Mouse (Mus musculus) megakaryocyte, adult 5-6 weeks (primary cell): ENCODE results near the gene Slc47a1. TPM values are rescaled to one million over a fixed set of nuclear protein-coding genes. Genes with fewer than 3 reads are reported as not detected.

Source experiments
- ATAC-seq: 2 replicates; pipeline ENCODE4 v1.8.0; 2016; ENCODE audit warnings: mild to moderate bottlenecking, inconsistent platforms; ENCODE audit not compliant: poor library complexity, severe bottlenecking
- total RNA-seq, 2 experiments: library from RNA; stranded (forward) in 1 of 2; stranded (reverse) in 1 of 2; fragments of 153-499, 151-499 nt in 1 of 2; fragments of 221-1000, 200-1000 nt in 1 of 2; gene quantifications; 2 replicates each; pipeline versions ENCODE4 v1.2.3 to v1.2.4; 2015 to 2017

The Slc47a1 gene
- total RNA-seq, 2 experiments from 2014 or later = not detected

GRCm38 (mm10) chr11:61381272-61381671 is 3.1 kb upstream of the Slc47a1 start:
- peak; percentile 75 for ATAC-seq

DNA sequence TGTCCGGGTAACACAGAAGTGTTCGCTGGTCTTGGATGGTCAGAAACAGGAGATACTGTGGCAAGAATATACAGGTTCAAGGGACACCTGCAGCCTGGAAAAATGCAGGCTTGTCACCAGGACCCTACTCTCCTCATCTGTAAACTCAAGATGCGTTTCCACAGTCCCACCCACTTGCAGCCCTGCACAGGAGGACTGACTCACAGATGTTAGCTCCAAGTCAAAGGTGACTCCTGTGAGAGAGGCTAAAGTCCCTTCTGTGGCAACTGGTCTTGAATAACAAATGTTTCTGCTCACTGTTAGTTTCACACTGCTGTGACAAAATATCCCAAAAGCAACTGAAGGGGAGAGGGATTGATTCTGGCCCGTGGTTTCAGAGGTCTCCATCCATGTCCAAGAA is 506 bp upstream of the Slc47a1 start:
- ATAC-seq = no peak

GRCm38 (mm10) chr11:61368668-61369067 is 9.5 kb downstream of the Slc47a1 start:
- ATAC-seq = no peak

- ATAC-seq = no peak
These were observed 11.4 kb downstream of the Slc47a1 start for GRCm38 (mm10) chr11:61366517-61367273.

- ATAC-seq = no peak
These were observed 12.2 kb downstream of the Slc47a1 start for GRCm38 (mm10) chr11:61365938-61366337.

- no peak for ATAC-seq
These were observed 14.0 kb downstream of the Slc47a1 start for GRCm38 (mm10) chr11:61364096-61364495.

- ATAC-seq = no peak
These were observed 16.5 kb downstream of the Slc47a1 start for GRCm38 (mm10) chr11:61361515-61362190.

GRCm38 (mm10) chr11:61356600-61356999 is 21.5 kb downstream of the Slc47a1 start:
- ATAC-seq = no peak

- no peak for ATAC-seq
These were observed 22.0 kb downstream of the Slc47a1 start for GRCm38 (mm10) chr11:61356111-61356510.

GRCm38 (mm10) chr11:61355351-61355750 is 22.8 kb downstream of the Slc47a1 start:
- no peak for ATAC-seq

DNA sequence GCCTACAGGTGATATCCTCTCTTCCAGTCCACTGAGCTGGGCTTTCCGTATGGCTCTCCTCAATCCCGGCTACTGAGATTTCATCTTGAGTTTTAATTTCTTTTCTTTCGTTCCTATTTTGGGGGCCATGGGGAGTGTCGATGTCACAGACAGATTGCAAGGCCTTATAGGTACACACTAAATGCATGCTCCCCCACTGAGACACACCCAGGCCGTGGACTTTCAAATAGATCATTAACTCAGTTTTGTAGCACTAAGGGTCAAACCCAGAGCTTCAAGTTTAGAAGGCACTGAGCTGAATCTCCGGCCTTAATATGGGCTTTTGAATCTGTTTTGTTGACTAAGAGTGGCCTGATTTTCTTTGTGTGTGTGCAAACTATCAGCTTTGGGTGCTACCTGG is 23.8 kb downstream of the Slc47a1 start:
- ATAC-seq = no peak

GRCm38 (mm10) chr11:61353038-61353437 is 25.1 kb downstream of the Slc47a1 start:
- no peak for ATAC-seq

DNA sequence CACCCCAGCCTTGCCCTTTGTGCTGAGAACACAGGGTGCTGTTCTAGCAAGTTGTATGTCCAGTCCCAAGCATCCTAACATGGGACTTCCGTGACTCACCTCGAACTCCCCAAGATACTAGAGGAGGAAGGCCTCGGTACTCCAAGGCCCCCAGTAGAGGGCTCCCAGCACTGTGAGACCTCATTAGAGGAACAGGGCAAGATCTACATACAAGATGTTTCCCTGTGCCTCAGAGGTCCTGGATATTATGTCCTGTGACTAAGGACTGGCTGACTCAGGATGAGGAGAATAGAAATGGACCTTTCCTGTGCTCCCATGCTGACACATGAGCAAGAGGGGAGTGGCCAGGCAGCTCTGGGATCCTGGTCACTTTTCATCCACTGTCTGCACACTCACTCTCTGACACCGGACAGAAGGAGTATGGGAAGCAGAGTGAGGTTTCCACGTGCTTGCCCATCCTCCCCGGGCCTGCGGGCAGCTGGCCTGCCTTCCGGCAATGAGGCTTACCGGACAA is 25.9 kb downstream of the Slc47a1 start:
- no peak for ATAC-seq

GRCm38 (mm10) chr11:61349337-61349736 is 28.8 kb downstream of the Slc47a1 start:
- ATAC-seq = peak; percentile 89

DNA sequence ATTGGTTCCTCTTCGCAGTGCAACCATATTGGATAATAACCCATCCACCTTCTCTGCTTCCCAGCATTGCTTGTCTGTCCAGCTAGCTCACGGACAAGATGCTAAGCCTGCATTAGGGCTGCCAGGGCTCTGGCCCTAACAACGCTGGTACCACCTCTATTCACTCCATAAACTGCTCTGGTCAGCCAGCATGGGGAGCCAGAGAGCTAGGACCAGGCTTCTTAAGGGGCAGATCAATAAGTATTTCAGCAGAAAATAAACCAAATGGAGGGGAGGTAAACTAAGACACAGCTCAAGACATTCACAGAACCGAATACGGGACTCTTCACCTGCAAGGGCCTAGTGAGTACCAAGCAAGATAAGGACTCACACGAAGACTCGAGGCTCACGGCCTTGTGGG is 32.0 kb downstream of the Slc47a1 start:
- no peak for ATAC-seq

DNA sequence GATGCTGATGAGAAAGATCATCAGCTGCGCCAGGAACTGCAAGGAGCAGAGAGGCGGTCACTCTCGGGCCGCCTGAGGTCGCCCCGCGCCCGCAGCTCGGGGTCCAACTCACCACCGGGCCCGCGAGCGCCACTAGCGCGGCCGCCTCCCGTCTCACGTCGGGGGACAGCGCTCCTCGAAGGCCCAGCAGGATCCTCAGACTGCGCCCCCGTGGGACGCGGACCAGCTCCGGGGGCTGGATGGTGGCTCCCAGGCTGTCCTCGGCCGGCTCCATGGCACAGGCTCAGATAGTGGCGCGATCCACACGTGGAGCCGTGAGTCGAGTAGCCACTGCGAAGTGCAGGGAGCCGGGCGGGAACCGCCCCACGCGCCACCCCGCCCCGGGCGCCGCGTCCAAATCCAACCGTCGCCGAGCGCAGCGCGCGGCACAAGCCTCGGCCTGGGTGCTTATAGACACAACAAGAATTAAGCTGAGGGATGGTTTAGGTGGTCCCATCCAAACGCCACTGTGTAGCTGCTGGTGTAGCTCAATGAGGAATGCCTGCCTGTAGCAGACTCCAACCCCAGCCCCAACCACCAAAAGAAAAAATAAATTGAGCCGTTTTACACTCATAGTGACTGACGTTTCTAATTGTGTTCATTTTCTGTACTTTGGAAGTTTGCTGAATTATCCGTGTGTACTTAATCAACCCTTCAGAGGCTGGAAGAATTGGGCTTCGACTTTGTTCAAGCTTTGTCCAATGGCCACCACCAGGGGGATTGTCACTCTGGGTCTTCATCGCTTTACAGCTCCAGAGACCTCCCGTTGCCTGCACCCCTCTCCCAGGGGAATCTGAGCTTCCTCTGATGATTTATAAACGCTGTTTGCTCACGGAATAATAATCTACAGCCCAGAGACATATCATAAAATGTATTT is 35.4 kb downstream of the Slc47a1 start, which contains the start of gene Slc47a2:
Gene Slc47a2 (minus strand): TSS at position 356 of the 916 bp plus-strand sequence.
- no peak for ATAC-seq

DNA sequence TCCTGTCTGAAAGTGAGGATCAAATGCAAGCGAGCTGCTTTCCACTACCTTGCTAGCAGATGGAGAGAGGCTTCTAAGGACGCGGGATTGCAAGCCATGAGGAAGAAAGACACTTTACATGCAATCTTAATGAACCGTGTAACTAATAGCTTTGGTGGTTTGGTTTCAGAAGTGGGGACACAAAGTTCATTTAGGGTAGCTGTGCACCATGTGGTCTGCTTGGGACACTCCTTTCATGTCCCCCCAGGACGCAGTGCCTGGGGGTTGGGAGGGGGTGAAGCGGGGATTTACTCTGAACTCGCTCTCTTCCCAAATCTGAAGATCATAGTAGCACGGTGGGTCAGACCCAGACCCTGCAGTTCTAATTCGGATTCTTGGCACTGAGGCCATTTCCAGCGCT is 36.2 kb downstream of the Slc47a1 start:
- ATAC-seq = no peak

GRCm38 (mm10) chr11:61341233-61341632 is 36.9 kb downstream of the Slc47a1 start:
- ATAC-seq = no peak

- no peak for ATAC-seq
These were observed 37.8 kb downstream of the Slc47a1 start for GRCm38 (mm10) chr11:61340374-61340773.

- no peak for ATAC-seq
These were observed 40.6 kb downstream of the Slc47a1 start for GRCm38 (mm10) chr11:61337586-61337985.
